Mouse (Mus musculus): ENCODE results near the gene Papss1. TPM values are rescaled to one million over a fixed set of nuclear protein-coding genes. Genes with fewer than 3 reads are reported as not detected.

The Papss1 gene
- polyA plus RNA-seq (2012; rRNA removed), result 70.4 and 71.0 TPM in 2 replicates

DNA sequence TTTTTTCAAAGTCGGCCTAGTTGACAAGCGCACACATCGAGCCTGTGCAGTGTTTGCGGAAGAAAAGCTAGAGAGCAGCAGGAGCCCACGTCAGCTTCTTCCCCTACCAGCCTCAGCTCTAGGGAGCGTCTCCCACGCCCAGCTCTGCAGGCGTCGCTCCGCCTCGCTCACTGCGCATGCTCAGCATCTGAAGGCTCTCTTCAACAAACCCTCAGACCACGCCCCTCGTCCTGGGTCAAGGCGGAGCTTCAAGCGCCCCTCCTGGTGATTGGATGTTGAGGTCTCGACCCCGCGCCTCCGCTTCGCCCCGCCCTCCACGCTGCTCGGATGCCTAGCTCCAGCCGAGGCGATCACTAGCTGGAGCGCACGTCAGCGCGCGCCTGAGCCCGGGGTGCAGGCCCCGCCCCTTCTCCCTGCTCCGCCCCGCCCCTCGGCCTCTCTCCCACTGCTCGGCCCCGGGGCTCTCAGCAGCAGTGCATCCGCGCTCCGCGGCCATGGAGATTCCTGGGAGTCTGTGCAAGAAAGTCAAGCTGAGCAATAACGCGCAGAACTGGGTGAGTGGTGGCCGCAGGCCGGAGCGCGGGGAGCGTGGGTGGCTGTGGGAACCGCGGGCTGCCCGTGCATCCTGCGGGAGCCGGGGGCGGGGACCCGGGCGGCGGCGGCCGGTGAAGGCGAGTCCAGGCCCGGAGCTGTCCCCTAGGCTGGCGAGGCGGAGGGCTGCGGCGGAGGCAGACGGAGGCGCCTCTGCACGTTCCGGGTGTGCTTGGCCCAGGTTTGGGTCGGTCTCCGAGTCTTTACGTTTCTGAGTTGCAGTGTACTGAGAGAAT is at the start of gene Papss1:
Papss1 (plus strand) TSS at position 339 of the 827 bp plus-strand sequence.
- peaks cover 4% of the 10 kb centered on the region for H3K4me1 ChIP-seq (ENCODE audit: control insufficient read depth, insufficient read depth, low read length)
- H3K27ac ChIP-seq (ENCODE audit: insufficient read depth, low read length), result peak within 1 kb of the TSS; percentile 28
- TF ChIP-seq POLR2A (IDR thresholded peaks at IDR 0.05; ENCODE audit: extremely low read depth, insufficient read depth, low read length) (peak; percentile 99), CTCF (IDR thresholded peaks at IDR 0.05; ENCODE audit: extremely low read depth, insufficient read depth, low read length) (no peak)
- H3K4me3 ChIP-seq (ENCODE audit: insufficient read depth, low read length), result peak within 1 kb of the TSS; percentile 50

DNA sequence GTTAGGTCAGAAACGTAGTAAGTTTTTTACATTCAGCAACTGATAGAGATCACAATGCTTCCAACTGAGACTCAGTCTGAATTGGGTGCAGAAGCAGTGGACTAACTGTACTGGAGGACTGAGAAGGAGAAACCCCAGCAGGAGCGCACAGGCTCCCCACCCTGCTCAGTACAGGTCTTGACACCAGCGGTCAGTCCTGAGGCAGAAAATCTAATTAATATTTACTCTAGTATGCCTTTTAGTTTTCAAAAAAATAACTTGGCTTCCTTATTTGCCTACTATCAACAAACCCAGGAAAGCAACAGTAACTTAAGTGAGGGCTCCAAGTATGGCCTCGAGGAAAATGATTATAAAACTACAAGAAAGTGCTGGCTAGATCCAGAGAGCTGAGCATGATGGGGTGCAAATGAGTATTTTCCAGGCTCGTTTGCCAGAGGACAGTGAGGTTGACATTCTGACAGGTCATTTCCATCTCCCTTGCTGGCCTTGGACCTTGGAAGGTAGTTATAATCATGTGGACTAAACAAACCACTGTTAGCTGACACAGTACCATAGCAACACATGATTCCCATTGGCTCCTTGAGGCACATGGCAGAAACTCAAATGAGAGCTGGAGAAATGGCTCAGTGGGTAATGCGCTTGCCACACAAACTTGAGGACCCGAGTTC is 48.1 kb upstream of the Papss1 start:
- H3K27ac ChIP-seq (ENCODE audit: insufficient read depth, low read length), result no peak overlapping the region
- no peaks in the 10 kb centered on the region for H3K4me1 ChIP-seq (ENCODE audit: control insufficient read depth, insufficient read depth, low read length)
- TF ChIP-seq POLR2A (IDR thresholded peaks at IDR 0.05; ENCODE audit: extremely low read depth, insufficient read depth, low read length) (no peak), CTCF (IDR thresholded peaks at IDR 0.05; ENCODE audit: extremely low read depth, insufficient read depth, low read length) (no peak)
- no peak overlapping the region for H3K4me3 ChIP-seq (ENCODE audit: insufficient read depth, low read length)

DNA sequence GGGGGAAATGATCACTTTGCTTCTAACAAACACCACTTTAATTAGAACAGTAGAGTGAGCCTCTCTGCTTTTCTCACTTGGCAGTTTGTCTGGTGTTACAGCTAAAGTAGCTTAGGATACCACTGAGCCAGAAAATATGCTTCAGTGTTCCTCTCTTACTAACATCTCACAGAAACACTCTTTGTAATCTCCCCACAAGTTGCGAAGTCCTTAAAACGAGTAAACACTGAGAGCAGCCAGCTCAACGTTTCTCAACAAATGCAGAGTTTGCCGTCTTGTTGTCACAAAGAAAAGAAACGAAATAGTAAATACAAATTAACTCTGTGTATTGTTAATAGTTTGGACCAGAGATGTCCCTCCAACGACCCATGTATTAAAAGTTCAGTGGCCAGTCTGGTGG is 46.8 kb upstream of the Papss1 start:
- no peaks in the 10 kb centered on the region for H3K4me1 ChIP-seq (ENCODE audit: control insufficient read depth, insufficient read depth, low read length)
- H3K4me3 ChIP-seq (ENCODE audit: insufficient read depth, low read length), result no peak overlapping the region
- H3K27ac ChIP-seq (ENCODE audit: insufficient read depth, low read length), result no peak overlapping the region
- no peak for TF ChIP-seq CTCF (IDR thresholded peaks at IDR 0.05; ENCODE audit: extremely low read depth, insufficient read depth, low read length)
- TF ChIP-seq POLR2A (IDR thresholded peaks at IDR 0.05; ENCODE audit: extremely low read depth, insufficient read depth, low read length), result no peak

DNA sequence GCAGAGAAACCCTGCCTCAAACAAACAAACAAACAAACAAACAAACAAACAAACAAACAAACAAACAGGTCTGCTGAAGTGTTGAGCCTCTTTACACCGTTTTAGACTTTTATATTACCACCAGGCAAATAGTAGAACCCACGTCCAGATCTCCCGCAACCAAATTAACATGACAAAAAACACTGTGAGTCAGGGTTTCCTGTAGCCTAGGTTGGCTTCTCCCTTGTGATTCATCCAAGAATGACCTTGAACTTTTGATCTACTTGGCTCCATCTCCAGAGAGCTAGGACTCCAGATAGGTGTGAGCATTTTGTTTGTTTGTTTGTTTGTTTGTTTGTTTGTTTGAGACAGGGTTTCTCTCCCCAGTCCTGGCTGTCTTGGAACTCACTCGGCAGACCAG is 43.4 kb upstream of the Papss1 start:
- no peak for TF ChIP-seq CTCF (IDR thresholded peaks at IDR 0.05; ENCODE audit: extremely low read depth, insufficient read depth, low read length)
- TF ChIP-seq POLR2A (IDR thresholded peaks at IDR 0.05; ENCODE audit: extremely low read depth, insufficient read depth, low read length), result no peak
- no peak overlapping the region for H3K27ac ChIP-seq (ENCODE audit: insufficient read depth, low read length)
- H3K4me3 ChIP-seq (ENCODE audit: insufficient read depth, low read length), result no peak overlapping the region
- H3K4me1 ChIP-seq (ENCODE audit: control insufficient read depth, insufficient read depth, low read length), result no peaks in the 10 kb centered on the region

DNA sequence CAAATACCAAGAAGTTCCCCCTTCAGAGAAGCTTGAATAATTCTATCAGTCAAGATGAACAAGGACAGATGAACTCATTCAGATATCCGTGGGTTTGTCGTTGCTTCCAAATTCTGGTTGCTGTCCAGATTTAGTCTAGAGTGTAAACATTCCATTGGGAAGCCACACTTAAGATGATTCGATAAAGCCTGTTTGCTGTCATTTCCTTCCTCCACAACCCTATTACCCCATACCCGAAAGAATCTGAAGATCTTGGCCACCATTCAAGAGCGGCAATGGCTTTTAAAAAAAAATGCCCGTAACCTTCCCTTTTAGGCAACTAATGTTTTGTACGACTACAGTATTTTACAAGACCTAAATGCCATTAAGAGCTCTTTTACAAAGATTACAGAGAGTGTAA is 42.3 kb upstream of the Papss1 start:
- no peak overlapping the region for H3K27ac ChIP-seq (ENCODE audit: insufficient read depth, low read length)

DNA sequence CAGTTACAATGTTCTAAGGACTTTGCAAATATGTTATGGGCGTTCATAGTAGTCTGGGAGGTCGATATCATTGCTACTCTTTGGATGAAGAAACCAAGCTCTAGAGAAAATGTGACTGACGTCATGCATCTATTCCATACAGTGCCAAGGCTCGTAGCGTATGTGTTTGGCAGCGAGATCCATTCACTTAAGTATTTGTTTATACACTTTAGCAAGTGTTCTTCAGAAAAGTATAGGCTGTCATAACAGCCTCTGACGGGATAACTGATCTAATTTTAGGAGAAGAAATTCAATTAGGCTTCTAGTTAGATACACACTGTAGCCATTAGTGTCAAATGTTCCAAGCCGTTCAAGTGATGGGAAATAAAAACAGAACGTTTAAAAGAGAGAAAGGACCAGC is 40.8 kb upstream of the Papss1 start:
- no peaks in the 10 kb centered on the region for H3K4me1 ChIP-seq (ENCODE audit: control insufficient read depth, insufficient read depth, low read length)
- TF ChIP-seq POLR2A (IDR thresholded peaks at IDR 0.05; ENCODE audit: extremely low read depth, insufficient read depth, low read length), result no peak
- no peak for TF ChIP-seq CTCF (IDR thresholded peaks at IDR 0.05; ENCODE audit: extremely low read depth, insufficient read depth, low read length)
- H3K27ac ChIP-seq (ENCODE audit: insufficient read depth, low read length), result no peak overlapping the region
- H3K4me3 ChIP-seq (ENCODE audit: insufficient read depth, low read length), result no peak overlapping the region

More for the DNA sequence above, 42.3 kb upstream of the Papss1 start:
- Histone ChIP-seq H3K4me3 (ENCODE audit: insufficient read depth, low read length) (no peak overlapping the region), H3K4me1 (ENCODE audit: control insufficient read depth, insufficient read depth, low read length) (no peaks in the 10 kb centered on the region)
- TF ChIP-seq CTCF (IDR thresholded peaks at IDR 0.05; ENCODE audit: extremely low read depth, insufficient read depth, low read length), result no peak
- TF ChIP-seq POLR2A (IDR thresholded peaks at IDR 0.05; ENCODE audit: extremely low read depth, insufficient read depth, low read length), result no peak

DNA sequence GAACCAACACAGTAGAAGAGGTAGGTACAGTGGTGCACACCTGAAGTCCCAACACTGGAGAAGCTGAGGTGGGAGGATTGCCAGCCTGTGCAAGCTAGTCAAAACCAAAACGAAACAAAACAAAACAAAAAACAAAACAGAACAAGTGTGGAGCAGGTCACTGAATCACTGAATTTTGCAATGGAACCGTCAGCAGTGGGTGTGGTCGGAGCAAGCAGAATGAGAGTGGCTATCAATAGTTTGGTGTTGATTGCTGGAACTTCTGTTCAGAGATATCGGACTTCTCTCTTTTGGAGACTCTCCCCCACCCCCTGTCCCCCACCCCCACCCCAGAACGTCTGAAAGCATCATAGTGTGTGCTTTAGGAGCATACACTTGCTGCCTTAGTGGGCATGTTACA is 40.4 kb upstream of the Papss1 start:
- Histone ChIP-seq H3K27ac (ENCODE audit: insufficient read depth, low read length) (no peak overlapping the region), H3K4me1 (ENCODE audit: control insufficient read depth, insufficient read depth, low read length) (no peaks in the 10 kb centered on the region), H3K4me3 (ENCODE audit: insufficient read depth, low read length) (no peak overlapping the region)
- no peak for TF ChIP-seq CTCF (IDR thresholded peaks at IDR 0.05; ENCODE audit: extremely low read depth, insufficient read depth, low read length)
- TF ChIP-seq POLR2A (IDR thresholded peaks at IDR 0.05; ENCODE audit: extremely low read depth, insufficient read depth, low read length), result no peak

DNA sequence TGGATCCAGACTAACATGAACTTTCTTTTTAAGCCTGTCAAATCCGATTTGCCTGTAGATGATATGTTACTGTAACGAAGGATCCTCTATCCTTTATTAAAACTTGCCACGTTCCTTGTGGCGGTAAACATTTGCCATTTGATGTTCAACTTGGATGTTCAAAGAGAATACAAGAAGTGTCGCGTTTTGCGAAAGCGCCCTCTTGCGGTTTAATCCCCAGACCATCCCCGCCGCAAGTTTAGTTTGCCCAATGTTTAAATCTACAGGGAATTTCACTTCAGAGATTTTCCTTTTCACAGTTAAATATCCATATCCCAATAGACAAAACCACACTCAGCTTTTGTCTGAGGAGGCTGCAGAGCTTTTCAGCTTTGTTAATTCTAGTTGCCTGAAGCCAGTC is 39.8 kb upstream of the Papss1 start:
- Histone ChIP-seq H3K4me3 (ENCODE audit: insufficient read depth, low read length) (no peak overlapping the region), H3K27ac (ENCODE audit: insufficient read depth, low read length) (no peak overlapping the region), H3K4me1 (ENCODE audit: control insufficient read depth, insufficient read depth, low read length) (no peaks in the 10 kb centered on the region)
- TF ChIP-seq POLR2A (IDR thresholded peaks at IDR 0.05; ENCODE audit: extremely low read depth, insufficient read depth, low read length) (no peak), CTCF (IDR thresholded peaks at IDR 0.05; ENCODE audit: extremely low read depth, insufficient read depth, low read length) (peak; percentile 36)

DNA sequence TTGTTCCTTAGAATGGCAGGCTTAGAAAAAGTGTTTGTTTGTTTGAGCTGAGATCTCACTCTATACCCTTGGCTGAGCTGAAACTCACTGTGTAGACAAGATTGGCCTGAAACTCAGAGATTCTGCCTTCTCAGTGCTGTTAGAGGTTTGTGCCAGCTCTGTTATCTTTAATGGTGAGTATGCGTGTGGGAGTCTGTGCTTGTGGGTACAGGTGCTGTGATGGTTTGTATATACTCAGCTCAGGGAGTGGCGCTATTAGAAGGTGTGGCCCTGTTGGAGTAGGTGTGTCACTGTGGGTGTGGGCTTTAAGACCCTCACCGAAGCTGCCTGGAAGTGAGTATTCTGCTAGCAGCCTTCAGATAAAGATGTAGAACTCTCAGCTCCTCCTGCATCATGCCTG is 39.3 kb upstream of the Papss1 start:
- Histone ChIP-seq H3K27ac (ENCODE audit: insufficient read depth, low read length) (no peak overlapping the region), H3K4me3 (ENCODE audit: insufficient read depth, low read length) (no peak overlapping the region), H3K4me1 (ENCODE audit: control insufficient read depth, insufficient read depth, low read length) (no peaks in the 10 kb centered on the region)
- TF ChIP-seq POLR2A (IDR thresholded peaks at IDR 0.05; ENCODE audit: extremely low read depth, insufficient read depth, low read length) (no peak), CTCF (IDR thresholded peaks at IDR 0.05; ENCODE audit: extremely low read depth, insufficient read depth, low read length) (no peak)

All from cortical plate, adult 2 months (tissue).